Mouse (Mus musculus) cortical plate, adult 2 months (tissue): ENCODE data around the gene Gm13698.
"Not testable (repeated sequence)": the region's sequence is repeated elsewhere in the genome, so short reads cannot be mapped to it uniquely, and the experiment has no call there.

Source experiments
- CTCF ChIP-seq: fragments of 200-500 bp; IDR thresholded peaks from 2 replicates; pipeline ENCODE4 v1.5.1; 2011; ENCODE audit warnings: mild to moderate bottlenecking, control low read depth, low read length; ENCODE audit not compliant: insufficient read depth; ENCODE audit errors: extremely low read depth
- POLR2A ChIP-seq: fragments of 200-500 bp; IDR thresholded peaks from 2 replicates; pipeline ENCODE4 v1.6.1; 2011; ENCODE audit warnings: mild to moderate bottlenecking, low read length, control low read depth; ENCODE audit not compliant: insufficient read depth; ENCODE audit errors: extremely low read depth

DNA sequence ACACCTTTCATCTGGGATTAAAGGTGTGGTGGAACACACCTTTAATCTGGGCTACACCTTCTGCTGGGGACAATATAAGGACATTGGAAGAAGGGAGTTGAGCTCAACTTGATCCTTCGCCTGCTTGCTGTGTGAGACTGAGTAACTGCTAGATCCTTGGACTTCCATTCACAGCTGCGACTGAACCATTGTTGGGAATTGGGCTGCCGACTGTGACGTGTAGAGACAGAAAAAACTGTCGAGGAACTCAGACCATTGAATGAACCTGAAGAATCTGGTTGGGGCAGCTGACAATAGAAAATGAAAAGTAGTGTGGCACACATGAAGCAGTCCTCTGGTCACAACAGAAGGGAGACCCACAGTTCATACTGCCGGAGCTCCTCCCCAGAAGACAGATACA, 23.1 kb downstream of the Gm13698 start, which contains the start of gene Gm13694:
- TF ChIP-seq CTCF, POLR2A: not testable (repeated sequence)
